Mouse (Mus musculus) lung, postnatal 0 days (tissue): Measurements from ENCODE around the gene Hnrnpd.

Experiments used
- CTCF ChIP-seq: IDR thresholded peaks from 2 replicates; pipeline ENCODE4 v1.5.1; 2016; ENCODE audit warnings: antibody characterized with exemption, mild to moderate bottlenecking
- EP300 ChIP-seq: IDR thresholded peaks from 2 replicates; pipeline ENCODE4 v1.6.1; 2016; ENCODE audit warnings: antibody characterized with exemption, mild to moderate bottlenecking, control low read depth

DNA sequence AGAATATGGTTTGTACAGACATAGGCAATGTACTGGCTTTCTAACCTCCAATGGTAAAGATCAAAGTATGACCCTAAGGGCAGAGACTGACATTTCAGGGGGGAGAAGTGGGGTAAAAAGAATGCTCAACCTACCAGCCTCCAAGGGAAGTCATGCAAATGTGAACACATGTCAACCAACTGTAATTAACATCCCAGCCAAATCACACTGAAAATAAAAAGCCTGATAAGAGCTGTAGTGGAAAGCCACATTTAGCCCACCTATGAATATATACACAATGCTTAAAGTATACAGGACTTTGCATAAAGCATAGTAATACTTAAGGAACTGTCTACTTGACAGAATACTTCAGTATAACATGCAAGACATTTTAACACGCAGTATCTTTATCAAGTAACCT lies 3.0 kb downstream of the Hnrnpd start:
- TF ChIP-seq EP300, result no peak
- no peak for TF ChIP-seq CTCF
